In the genomic region with DNA sequence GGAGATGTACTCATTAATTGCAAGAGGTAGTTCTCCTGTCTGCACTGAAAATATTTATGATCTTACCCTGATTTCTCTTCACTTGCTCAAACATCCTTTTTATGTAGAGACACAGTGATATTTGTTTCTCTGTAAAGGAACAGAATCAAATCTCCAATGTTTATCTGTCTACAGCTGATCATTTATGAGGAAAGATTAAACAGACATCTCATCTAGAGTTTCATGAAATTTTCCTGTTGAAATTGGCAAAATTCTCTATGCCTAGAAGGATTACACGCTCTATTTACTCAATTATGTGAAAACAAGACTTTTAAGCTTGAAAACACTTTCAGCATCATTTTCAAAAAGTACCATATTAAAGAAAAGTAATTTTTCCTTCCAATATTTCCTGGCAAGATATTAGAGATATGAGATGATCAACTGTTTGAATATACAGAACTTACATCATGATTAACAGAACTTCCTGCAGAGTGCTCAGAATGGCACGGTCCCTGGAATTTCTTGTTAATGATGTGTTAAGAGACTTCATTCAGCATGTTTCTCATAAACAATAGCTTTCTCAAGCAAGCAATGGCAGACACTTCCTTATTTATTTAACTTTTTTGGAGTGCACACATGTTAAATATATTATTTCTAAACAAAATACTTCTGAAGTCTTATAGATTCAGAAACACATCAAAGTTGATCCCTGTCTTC, we compare ENCODE assay signal across 24 mouse cellular contexts.
"Had no signal": no experiment of that assay in that cellular context is flagged by ENCODE, and none has a peak within 500 bp of the region (broad histone marks: within the 10 kb centered on the region; RNA-seq: fewer than 3 reads in every experiment).

No protein-coding gene starts in this region.

- H3K27me3 ChIP-seq: heart, embryonic 12.5 days; hindbrain, embryonic 12.5 days; intestine, embryonic 15.5 days; limb, embryonic 12.5 days had no signal

- H3K9me3 ChIP-seq: heart, embryonic 10.5 days; heart, embryonic 12.5 days; hindbrain, embryonic 10.5 days; hindbrain, embryonic 12.5 days; intestine, embryonic 15.5 days; limb, embryonic 10.5 days; limb, embryonic 12.5 days had no signal

- H3K4me1 ChIP-seq: heart, embryonic 10.5 days; heart, embryonic 12.5 days; hindbrain, embryonic 10.5 days; hindbrain, embryonic 12.5 days; intestine, embryonic 15.5 days; limb, embryonic 10.5 days; limb, embryonic 12.5 days had no signal

- H3K36me3 ChIP-seq: heart, embryonic 10.5 days; heart, embryonic 12.5 days; hindbrain, embryonic 10.5 days; hindbrain, embryonic 12.5 days; intestine, embryonic 15.5 days; limb, embryonic 10.5 days; limb, embryonic 12.5 days had no signal

- H3K9ac ChIP-seq: heart, embryonic 12.5 days; hindbrain, embryonic 12.5 days; hindbrain, embryonic 14.5 days; intestine, embryonic 15.5 days; limb, embryonic 12.5 days had no signal

- H3K27ac ChIP-seq: gastrocnemius, adult 2 months; heart, embryonic 10.5 days; hindbrain, embryonic 10.5 days; hindbrain, embryonic 12.5 days; hindbrain, embryonic 14.5 days; intestine, embryonic 15.5 days; layer of hippocampus, adult 2 months; left cerebral cortex, adult 2 months; limb, embryonic 10.5 days; limb, embryonic 12.5 days had no signal

- H3K4me3 ChIP-seq: gastrocnemius, adult 2 months; heart, embryonic 10.5 days; heart, embryonic 12.5 days; hindbrain, embryonic 10.5 days; hindbrain, embryonic 12.5 days; intestine, embryonic 15.5 days; layer of hippocampus, adult 2 months; left cerebral cortex, adult 2 months; limb, embryonic 10.5 days; limb, embryonic 12.5 days had no signal

- DNase-seq: gastrocnemius, adult 2 months; gastrocnemius, postnatal 10 days; gastrocnemius, postnatal 25 days; heart, adult 18-20 months; heart, postnatal 10 days; heart, postnatal 4 days; kidney, adult 18-20 months; kidney, adult 8-10 months; kidney, postnatal 10 days; kidney, postnatal 25 days; kidney, postnatal 4 days had no signal

- ATAC-seq: hindbrain, embryonic 16.5 days; inflammation-experienced regulatory T-cells, adult 6 months; intestine, embryonic 15.5 days; intestine, postnatal 0 days had no signal

- H3K4me2 ChIP-seq: heart, embryonic 12.5 days; hindbrain, embryonic 12.5 days; hindbrain, embryonic 14.5 days; intestine, embryonic 15.5 days; limb, embryonic 12.5 days had no signal
